8 mouse cellular contexts compared by ENCODE assay signal in the genomic region with DNA sequence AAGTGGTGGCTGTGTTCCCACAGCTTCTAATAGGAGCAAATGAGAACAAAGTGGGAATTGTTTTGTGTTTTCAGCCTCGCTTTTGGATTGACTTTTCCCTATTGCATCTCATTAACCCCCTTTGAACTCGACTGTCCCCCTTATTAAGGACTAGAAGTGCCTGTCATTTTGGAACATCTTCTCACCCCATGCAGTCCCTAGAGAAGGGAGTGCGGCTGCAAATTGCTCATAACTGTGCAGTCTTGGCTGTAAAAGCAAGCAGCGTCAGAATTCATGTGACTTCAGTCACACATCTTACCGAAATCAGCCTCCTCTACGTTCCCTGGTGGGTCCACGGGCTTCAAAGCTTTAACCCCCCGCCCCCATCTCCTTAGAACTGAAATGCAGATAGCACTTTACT. TPM values are rescaled to one million over a fixed set of nuclear protein-coding genes. Genes with fewer than 3 reads are reported as not detected.
DNase-seq lines count a peak whose midpoint lies in the region; ATAC-seq and TF ChIP-seq lines count a peak whose summit lies in the region.

No protein-coding gene starts in this region.

- peak overlapping the region; percentile 44 for H3K4me3 ChIP-seq in heart, postnatal 0 days (ENCODE audit: low read depth, low read length)
- H3K4me3 ChIP-seq in forebrain, embryonic 13.5 days, result peak overlapping the region; percentile 25

- H3K4me1 ChIP-seq in heart, postnatal 0 days (ENCODE audit: control insufficient read depth, insufficient read depth), result peaks cover 15% of the 10 kb centered on the region
- peaks cover 18% of the 10 kb centered on the region for H3K4me1 ChIP-seq in forebrain, embryonic 13.5 days

- no peak overlapping the region for H3K9ac ChIP-seq in heart, postnatal 0 days (replicated peaks; ENCODE audit: low read depth, low read length)
- H3K9ac ChIP-seq in forebrain, embryonic 13.5 days, result peak overlapping the region; percentile 26; the same call in 1 of the 2 replicates

- TF ChIP-seq CTCF in heart, postnatal 0 days (IDR thresholded peaks at IDR 0.05; ENCODE audit: low read depth), result no peak

- no peak for TF ChIP-seq EP300 in heart, postnatal 0 days (IDR thresholded peaks at IDR 0.05; ENCODE audit: low read depth)

- no peaks in the 10 kb centered on the region for H3K9me3 ChIP-seq in heart, postnatal 0 days (replicated peaks; ENCODE audit: control insufficient read depth, low read length)
- no peaks in the 10 kb centered on the region for H3K9me3 ChIP-seq in forebrain, embryonic 13.5 days (replicated peaks)

- H3K27ac ChIP-seq in heart, postnatal 0 days (ENCODE audit: low read depth), result no peak overlapping the region
- H3K27ac ChIP-seq in forebrain, embryonic 13.5 days, result no peak overlapping the region

- DNase-seq in heart, postnatal 0 days (ENCODE audit: low spot score), result no peak
- no peak for DNase-seq in heart, postnatal 10 days
- peak; percentile 40 to 74 for DNase-seq in left cerebral cortex, postnatal 25 days (ENCODE audit: low spot score in 2 of 2)
- DNase-seq in right cerebral cortex, postnatal 36 days (ENCODE audit: low spot score in 2 of 2), result peak; percentile 22 to 42
- no peak for DNase-seq in kidney, postnatal 36 days
- DNase-seq in thymus, adult 18-20 months, result no peak
- no peak for DNase-seq in gastrocnemius, adult 18-20 months (ENCODE audit: low spot score)

- ATAC-seq in heart, postnatal 0 days (ENCODE audit: insufficient read depth, low read depth), result no peak
- ATAC-seq in forebrain, embryonic 13.5 days, result peak; percentile 48; the same call in 1 of the 2 replicates

- H3K4me2 ChIP-seq in heart, postnatal 0 days (ENCODE audit: low read depth, low read length), result peak overlapping the region; percentile 68
- peak overlapping the region; percentile 69 for H3K4me2 ChIP-seq in forebrain, embryonic 13.5 days

- no peaks in the 10 kb centered on the region for H3K27me3 ChIP-seq in heart, postnatal 0 days (ENCODE audit: control insufficient read depth, insufficient read depth, low read length)
- H3K27me3 ChIP-seq in forebrain, embryonic 13.5 days, result no peaks in the 10 kb centered on the region

- WGBS in heart, postnatal 0 days, result 9% methylated on average over 8 of the region's 8 CpGs
- 2% methylated on average over 8 of the region's 8 CpGs for WGBS in forebrain, embryonic 13.5 days

- intact Hi-C loops in heart, postnatal 10 days (cut with DNase I), result loop anchor here (5.0 kb wide), 1 partner anchor 82 kb away; no protein-coding TSS in a partner anchor
- intact Hi-C loops in left cerebral cortex, postnatal 25 days (cut with DNase I), result loop anchor here (10.0 kb wide), 1 partner anchor 1084 kb away; no protein-coding TSS in a partner anchor

- no peaks in the 10 kb centered on the region for H3K36me3 ChIP-seq in heart, postnatal 0 days (replicated peaks; ENCODE audit: control insufficient read depth, insufficient read depth, low read length)
- no peaks in the 10 kb centered on the region for H3K36me3 ChIP-seq in forebrain, embryonic 13.5 days (ENCODE audit: poor library complexity, severe bottlenecking)

RNA-seq across cellular contexts. Expression of gene Lrrc4c, which starts 1.2 kb away (rescaled TPM):
- 0.08 and 2.2 TPM in 2 replicates for total RNA-seq in heart, postnatal 0 days (2014; rRNA removed; ENCODE audit: low replicate concordance)
- 0.66 and 0.84 TPM in 2 replicates for polyA plus RNA-seq in heart, postnatal 0 days (2015; fragmentation: Nextera tagmentation; extraction: Ambion mirVana)
- 1 to 10 TPM in 1 of 2 experiments, under 1 TPM in 1; 0.67 to 1.5 TPM for total RNA-seq in heart, postnatal 10 days (2021)
- polyA plus RNA-seq in forebrain, embryonic 13.5 days (2015; fragmentation: Nextera tagmentation; extraction: Ambion mirVana), result 11.2 and 14.7 TPM in 2 replicates
- total RNA-seq in left cerebral cortex, postnatal 25 days (2021), result 100 to 1,000 TPM; 125 to 133 TPM
- under 1 TPM; 0.07 to 0.24 TPM for total RNA-seq in gastrocnemius, adult 18-20 months (2021)

Comparison
In these comparisons a context has a peak if more than half of its experiments do, and no peak if none do; other contexts are left out.
1. DNase-seq: peak in left cerebral cortex, postnatal 25 days (2 of 2) and right cerebral cortex, postnatal 36 days (2 of 2); none in heart, postnatal 0 days (single experiment), heart, postnatal 10 days (0 of 2), kidney, postnatal 36 days (0 of 2), thymus, adult 18-20 months (0 of 2) and gastrocnemius, adult 18-20 months (single experiment).
2. RNA of gene Lrrc4c, which starts 1.2 kb away (total RNA-seq): 125 to 133 TPM in left cerebral cortex, postnatal 25 days; 0.67 to 1.5 TPM in heart, postnatal 10 days, 0.07 to 0.24 TPM in gastrocnemius, adult 18-20 months and 0.08 to 2.2 TPM in heart, postnatal 0 days; every median in the first group is over 10 times any median in the second.